Mouse (Mus musculus) cerebellum, postnatal 4 days (tissue): ENCODE measurements at regions not wholly inside any gene's neighbourhood (a gene's known extent, or its start where the extent isn't known, plus 50 kb on each side); places are given as distances from the start of the nearest gene placed in this dataset.

ENCODE experiments used
- DNase-seq, 2 experiments: peaks; one replicate each; pipeline ENCODE4 v3.0.0; 2022; ENCODE audit warnings: low spot score in 2 of 2, mixed read lengths in 1 of 2

- no peak for DNase-seq
Measured at GRCm38 (mm10) chr19:59738541-59738940, 204.9 kb downstream of the Rab11fip2 start.

DNA sequence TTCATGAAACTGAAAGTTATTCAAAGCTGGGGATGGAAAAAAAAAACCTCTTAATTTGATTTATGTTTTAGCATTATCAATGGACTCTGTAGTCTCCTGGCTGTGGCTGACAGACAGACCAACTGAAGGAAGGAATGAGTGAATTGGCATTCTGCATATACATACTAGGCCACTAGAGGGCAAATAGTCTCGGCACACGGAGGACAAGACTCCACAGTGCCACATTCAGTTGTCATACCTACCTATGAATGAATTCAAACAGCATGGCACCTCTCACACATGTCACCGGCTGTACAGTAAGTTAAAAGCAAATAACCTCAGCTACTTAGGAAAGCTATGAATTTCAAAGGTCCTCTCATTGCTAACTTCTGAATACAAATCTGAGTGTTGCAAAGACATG lies 200.5 kb downstream of the Rab11fip2 start:
- peak in 1 of 2 experiments; percentile 5 for DNase-seq

DNA sequence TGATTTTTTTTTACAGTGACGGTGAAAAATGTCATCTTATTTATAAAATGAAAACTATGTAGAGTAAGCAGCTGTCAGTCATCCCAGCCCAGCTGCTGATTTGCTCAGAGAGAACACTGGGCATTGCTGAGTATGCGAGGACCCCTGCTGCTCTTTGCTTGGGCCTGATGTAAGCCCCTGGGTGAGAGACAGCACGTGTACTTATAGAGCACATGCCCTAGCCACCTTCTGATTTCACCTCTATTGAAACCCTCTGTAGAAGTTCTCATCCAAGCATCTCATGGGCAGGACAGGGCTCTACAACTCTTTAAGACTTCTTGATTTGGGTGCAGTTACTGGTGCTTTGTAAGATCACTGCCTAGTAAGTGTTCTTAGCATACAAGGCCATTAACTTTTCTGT lies 182.2 kb downstream of the Rab11fip2 start:
- DNase-seq: no peak

DNA sequence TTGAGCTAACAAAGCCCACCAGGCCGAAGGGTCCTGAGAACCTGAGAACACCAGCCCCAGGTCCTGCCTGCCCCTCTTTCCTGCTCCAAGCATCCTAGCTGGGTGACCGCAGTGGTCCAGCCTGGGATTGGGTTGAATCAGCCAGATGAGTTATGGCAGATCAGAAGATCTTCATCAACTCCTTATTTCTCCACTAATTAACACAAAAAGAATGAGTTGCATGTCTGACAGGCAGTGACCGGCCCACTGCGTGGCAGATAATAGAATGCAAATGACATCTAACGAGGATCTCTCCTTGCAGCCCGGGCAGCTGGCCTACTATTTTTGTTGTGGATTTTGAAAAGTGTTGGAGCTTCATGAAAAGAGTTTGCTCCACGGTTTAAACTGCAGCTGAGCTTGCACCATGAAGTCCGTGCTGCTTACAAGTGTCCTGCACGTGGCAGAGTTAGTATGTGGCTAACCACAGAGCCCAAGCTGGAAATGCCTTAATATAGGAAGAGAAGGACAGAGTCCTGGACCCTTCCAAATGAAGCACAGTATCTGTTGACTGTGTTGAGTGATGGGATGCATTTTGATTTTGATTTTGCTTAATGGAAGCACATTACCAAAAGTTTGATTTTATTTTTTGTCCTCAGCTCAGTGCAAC lies 158.9 kb downstream of the Rab11fip2 start:
- no peak for DNase-seq

DNA sequence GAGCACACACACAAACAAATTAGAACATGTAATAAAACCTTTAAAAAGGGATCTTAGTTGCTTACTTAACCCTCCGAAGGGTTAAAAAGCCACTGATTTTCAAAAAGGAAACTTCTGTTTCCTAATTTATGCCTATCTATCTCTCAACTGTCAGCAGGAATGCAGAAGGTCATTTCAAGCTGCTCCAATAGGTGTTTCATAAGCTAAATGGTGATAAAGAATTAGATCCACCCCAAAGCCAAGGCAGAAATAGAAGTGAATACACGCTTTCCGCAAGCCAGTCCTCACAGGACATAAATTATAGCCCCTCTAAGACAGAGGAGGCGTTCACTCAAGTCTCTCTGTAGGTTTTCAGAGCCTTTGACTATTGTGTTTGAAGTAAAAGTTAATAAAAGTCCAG lies 112.2 kb downstream of the Rab11fip2 start:
- no peak for DNase-seq

DNA sequence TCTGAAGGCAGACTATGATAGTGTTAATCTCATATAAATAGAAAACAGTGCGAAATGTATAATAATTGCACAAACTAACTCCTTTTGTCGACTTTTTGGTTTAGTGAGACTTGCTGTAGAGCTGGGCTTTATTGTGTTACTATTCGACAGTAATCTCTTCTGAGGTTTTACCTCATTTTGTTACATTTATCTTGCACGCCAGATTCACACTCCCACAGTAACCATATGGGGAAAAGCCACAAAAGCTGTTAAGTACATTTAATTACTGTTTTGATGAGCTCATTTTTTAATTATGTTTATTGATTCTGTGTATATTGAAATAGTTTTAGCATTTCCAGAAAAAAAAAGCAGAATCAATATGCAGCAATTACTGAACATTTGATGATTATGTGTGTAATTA lies 106.3 kb downstream of the Rab11fip2 start:
- no peak for DNase-seq

DNA sequence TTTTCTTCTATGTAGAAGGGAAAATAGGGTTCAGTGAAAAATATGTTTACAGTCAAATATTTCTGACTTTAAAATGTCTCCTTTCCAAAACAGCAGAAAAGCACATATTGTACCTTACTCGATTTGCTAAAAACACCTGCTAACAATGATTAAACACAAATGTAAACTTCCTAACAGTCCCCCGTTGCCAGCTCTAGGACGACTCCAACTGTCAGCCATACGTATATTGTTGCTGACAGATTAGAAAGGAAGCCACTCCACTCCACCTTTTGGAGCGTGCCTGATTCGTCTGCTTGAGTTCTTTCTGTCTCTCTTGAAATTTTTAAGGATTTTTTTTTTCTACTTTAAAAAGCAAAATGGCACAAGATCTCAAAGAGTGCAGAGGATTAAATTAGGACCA lies 105.8 kb downstream of the Rab11fip2 start:
- DNase-seq: no peak

DNA sequence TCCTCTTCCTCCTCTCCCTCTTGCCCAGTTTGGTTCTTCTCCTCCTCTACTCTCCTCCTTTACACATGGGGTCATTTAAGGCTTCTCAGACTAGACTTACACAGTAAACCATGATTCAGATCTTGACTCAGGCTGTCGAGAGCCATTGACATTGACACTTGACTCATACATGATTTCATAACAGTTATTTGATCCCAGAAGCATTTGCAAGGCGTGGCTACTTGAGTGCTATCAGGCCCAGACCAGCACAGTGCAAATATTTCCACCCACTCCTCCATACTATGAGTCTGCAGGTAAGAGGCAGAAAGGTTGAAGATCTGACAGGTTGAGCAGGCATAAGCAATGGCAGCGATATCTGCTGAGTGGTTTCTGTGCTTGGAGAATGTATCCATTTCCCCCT lies 99.2 kb downstream of the Rab11fip2 start:
- DNase-seq: no peak

DNA sequence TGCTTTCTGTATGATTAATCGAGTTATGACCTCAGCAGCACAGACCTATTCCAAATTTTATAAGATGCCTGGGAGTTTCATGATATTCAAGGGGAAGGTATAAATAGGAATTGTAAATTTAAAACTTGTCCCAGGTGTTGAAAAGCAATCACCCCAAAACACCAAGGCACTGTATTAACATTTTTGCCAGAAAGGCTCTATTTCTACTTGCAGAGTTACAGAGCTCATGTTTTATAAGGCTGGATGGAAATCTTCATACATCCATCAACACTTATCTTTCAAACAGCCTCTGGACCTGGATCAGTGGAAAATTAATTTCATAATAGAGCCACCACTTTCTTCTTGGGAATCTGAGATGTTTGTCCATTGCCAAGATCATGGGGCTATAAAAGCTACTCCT lies 96.6 kb downstream of the Rab11fip2 start:
- DNase-seq: no peak

GRCm38 (mm10) chr19:59850696-59851095 lies 92.8 kb downstream of the Rab11fip2 start:
- DNase-seq: no peak

GRCm38 (mm10) chr19:59852011-59852738 lies 91.3 kb downstream of the Rab11fip2 start:
- no peak for DNase-seq
